Mouse (Mus musculus): ENCODE results near the gene Parp1. TPM values are rescaled to one million over a fixed set of nuclear protein-coding genes. Genes with fewer than 3 reads are reported as not detected.
"Not testable (repeated sequence)": the region's sequence is repeated elsewhere in the genome, so short reads cannot be mapped to it uniquely, and the experiment has no call there.

Gene Parp1
- polyA plus RNA-seq, 1 experiment from 2014 or later: 165 TPM

DNA sequence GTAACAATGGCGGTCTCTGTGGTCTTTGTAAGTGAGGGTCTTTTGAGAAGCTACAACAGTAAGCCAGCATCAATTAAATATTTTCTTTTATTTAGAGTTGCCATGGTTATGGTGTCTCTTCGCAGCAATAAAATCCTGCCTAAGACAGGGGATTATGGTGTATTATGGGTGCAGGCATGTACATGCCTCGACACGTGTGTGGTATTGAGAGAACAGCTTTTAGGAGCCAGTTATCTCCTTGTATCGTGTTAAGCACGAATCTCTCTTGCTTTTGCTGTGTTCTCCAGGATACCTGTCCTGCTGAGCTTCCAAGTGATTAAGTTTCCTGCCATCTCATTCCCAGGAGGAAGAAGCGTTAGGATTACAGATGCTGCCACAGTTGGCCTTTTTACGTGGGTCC lies 9.3 kb upstream of the Parp1 start:
- H3K4me1 ChIP-seq (ENCODE audit: insufficient read depth, low read length): no peaks in the 10 kb centered on the region
- no peaks in the 10 kb centered on the region for H3K36me3 ChIP-seq (ENCODE audit: insufficient read depth, low read length)
- no peak for ATAC-seq (ENCODE audit: low FRiP score, low TSS enrichment)
- H3K27ac ChIP-seq (ENCODE audit: low read length): no peak overlapping the region
- 78% methylated on average over 8 of the region's 8 CpGs for WGBS
- H3K9me3 ChIP-seq (ENCODE audit: low read length): no peaks in the 10 kb centered on the region
- H3K27me3 ChIP-seq (ENCODE audit: insufficient read depth, low read length): 0 out of 2 replicates have a peak, but pooled peaks cover 3% of the 10 kb centered on the region
- no peak overlapping the region for H3K4me2 ChIP-seq (replicated peaks; ENCODE audit: low read depth, low read length)
- no peak overlapping the region for H3K4me3 ChIP-seq (ENCODE audit: low read length)
- no peak overlapping the region for H3K9ac ChIP-seq (replicated peaks; ENCODE audit: low read length)

DNA sequence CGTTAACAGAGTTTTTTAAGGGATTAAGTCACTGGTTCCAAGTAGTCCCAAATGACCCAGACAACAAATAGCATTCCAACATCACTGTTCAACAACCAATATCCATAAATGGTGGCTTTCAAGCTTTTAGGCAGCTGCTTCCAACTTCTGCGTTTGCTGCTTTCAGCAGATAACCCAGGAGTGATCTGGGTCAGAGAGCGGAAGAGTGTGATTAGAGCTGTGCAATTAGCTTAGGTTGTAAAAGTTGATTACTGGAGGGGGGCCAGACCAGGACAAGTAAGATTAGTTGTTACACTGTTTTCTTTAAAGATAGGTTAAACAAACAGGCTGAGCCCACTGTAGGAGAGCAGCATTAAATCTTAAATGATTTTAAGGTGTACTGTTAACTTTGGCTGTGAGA lies 7.5 kb upstream of the Parp1 start:
- WGBS: 19% methylated on average over 3 of the region's 3 CpGs
- ATAC-seq (ENCODE audit: low FRiP score, low TSS enrichment): no peak

DNA sequence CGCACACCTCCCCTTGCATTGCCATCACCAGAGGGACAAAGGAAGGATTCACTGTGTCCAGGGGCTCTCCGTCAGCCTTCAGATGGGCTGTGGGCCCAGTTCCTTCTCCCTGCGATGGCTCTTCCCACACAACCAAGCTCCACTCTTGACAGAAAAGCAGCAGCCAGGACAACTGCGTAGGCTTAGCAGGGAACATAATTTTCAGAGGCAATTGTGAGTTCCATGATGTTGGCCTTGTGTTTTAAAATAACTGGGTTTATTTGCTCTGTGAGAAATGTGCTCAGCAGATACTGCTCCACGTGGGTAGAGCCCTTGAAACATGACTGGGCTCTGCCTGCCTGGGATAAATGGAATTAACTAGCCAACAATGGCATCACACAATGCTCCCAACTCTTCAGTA lies 3.8 kb upstream of the Parp1 start:
- WGBS: 85% methylated on average over 5 of the region's 5 CpGs
- ATAC-seq (ENCODE audit: low FRiP score, low TSS enrichment): no peak
- Histone ChIP-seq H3K27me3 (ENCODE audit: insufficient read depth, low read length) (peaks cover 3% of the 10 kb centered on the region; the same call in 1 of the 2 replicates), H3K9me3 (ENCODE audit: low read length) (no peaks in the 10 kb centered on the region), H3K36me3 (ENCODE audit: insufficient read depth, low read length) (no peaks in the 10 kb centered on the region), H3K4me1 (ENCODE audit: insufficient read depth, low read length) (peaks cover 3% of the 10 kb centered on the region), H3K27ac (ENCODE audit: low read length) (no peak overlapping the region), H3K4me2 (replicated peaks; ENCODE audit: low read depth, low read length) (no peak overlapping the region), H3K4me3 (ENCODE audit: low read length) (no peak overlapping the region), H3K9ac (replicated peaks; ENCODE audit: low read length) (no peak overlapping the region)

More for the DNA sequence above, 7.5 kb upstream of the Parp1 start:
- Histone ChIP-seq H3K4me2 (replicated peaks; ENCODE audit: low read depth, low read length) (no peak overlapping the region), H3K27me3 (ENCODE audit: insufficient read depth, low read length) (peaks cover 3% of the 10 kb centered on the region; the same call in 1 of the 2 replicates), H3K27ac (ENCODE audit: low read length) (no peak overlapping the region), H3K36me3 (ENCODE audit: insufficient read depth, low read length) (no peaks in the 10 kb centered on the region), H3K9ac (replicated peaks; ENCODE audit: low read length) (no peak overlapping the region), H3K4me1 (ENCODE audit: insufficient read depth, low read length) (no peaks in the 10 kb centered on the region), H3K4me3 (ENCODE audit: low read length) (no peak overlapping the region), H3K9me3 (ENCODE audit: low read length) (no peaks in the 10 kb centered on the region)

DNA sequence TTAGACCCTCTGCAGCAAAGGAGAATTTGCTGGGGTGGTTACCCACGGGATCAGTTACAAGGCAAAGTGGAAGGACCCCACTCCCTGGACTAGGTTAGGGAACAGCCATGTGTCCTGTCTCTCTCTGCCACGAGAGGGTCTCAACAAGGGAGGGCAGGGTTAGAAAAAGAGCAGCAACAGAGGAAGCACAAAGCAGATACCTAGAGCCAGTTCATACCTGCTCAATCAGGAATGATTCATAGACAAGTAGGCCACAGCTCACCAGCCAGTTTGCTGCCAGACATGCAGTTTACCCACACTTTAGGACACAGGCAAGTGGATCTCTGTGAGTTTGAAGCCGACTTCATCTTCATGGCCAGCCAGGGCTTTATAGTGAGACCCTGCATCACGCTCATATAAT lies 963 bp upstream of the Parp1 start:
- Histone ChIP-seq H3K4me1 (ENCODE audit: insufficient read depth, low read length) (peaks cover 21% of the 10 kb centered on the region), H3K27ac (ENCODE audit: low read length) (no peak overlapping the region), H3K9me3 (ENCODE audit: low read length) (no peaks in the 10 kb centered on the region), H3K4me3 (ENCODE audit: low read length) (no peak overlapping the region), H3K27me3 (ENCODE audit: insufficient read depth, low read length) (no peaks in the 10 kb centered on the region; the same call in 1 of the 2 replicates), H3K9ac (replicated peaks; ENCODE audit: low read length) (no peak overlapping the region), H3K36me3 (ENCODE audit: insufficient read depth, low read length) (peaks cover 3% of the 10 kb centered on the region; the same call in 1 of the 2 replicates), H3K4me2 (replicated peaks; ENCODE audit: low read depth, low read length) (no peak overlapping the region)
- 73% methylated on average over 4 of the region's 4 CpGs for WGBS
- no peak for ATAC-seq (ENCODE audit: low FRiP score, low TSS enrichment)

DNA sequence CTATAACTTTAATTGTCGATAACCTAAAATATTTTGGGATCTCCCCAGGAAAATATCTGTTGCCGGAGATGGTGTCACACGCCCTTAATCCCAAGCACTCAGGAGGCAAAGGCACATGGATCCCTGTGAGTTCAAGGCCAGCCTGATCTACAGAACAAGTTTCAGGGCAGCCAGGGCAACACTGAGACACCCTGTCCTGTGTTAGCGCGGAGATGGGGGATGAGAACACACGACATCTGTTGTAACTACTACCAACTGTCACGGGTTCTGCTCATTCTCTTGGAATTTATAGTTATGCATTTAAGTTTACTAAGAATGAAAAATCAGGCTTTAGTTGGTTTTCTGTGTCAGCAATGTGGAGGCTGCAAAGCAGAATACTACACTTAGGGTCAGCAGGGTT lies 476 bp upstream of the Parp1 start:
- Histone ChIP-seq H3K4me2 (replicated peaks; ENCODE audit: low read depth, low read length) (peak overlapping the region; percentile 94), H3K27ac (ENCODE audit: low read length) (peak overlapping the region; percentile 44; the same call in 1 of the 2 replicates), H3K4me1 (ENCODE audit: insufficient read depth, low read length) (peaks cover 21% of the 10 kb centered on the region), H3K9me3 (ENCODE audit: low read length) (no peaks in the 10 kb centered on the region), H3K4me3 (ENCODE audit: low read length) (peak overlapping the region; percentile 93), H3K9ac (replicated peaks; ENCODE audit: low read length) (peak overlapping the region; percentile 94), H3K36me3 (ENCODE audit: insufficient read depth, low read length) (peaks cover 5% of the 10 kb centered on the region), H3K27me3 (ENCODE audit: insufficient read depth, low read length) (no peaks in the 10 kb centered on the region; the same call in 1 of the 2 replicates)
- WGBS: 41% methylated on average over 7 of the region's 7 CpGs
- ATAC-seq (ENCODE audit: low FRiP score, low TSS enrichment): peak; percentile 37

DNA sequence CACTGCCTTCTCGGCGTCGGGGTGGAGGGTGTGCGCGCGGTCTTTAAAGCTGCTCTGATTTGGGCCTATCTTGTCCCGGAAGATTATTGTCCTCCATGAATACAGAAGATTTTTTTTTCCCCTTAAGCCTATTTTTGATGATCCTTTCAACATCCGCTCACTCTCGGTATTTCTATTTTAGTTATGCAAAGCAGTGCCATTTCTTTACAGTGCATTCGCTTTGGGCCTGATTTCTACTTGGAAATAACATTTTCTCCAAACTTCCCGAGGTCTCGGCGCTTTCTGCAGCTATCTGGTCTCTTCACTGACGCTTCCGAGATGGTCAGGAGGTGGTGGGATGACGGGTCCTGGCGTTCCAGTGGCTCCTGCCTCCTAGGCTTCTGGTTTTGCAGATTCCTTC lies 729 bp downstream of the Parp1 start:
- peak overlapping the region; percentile 95 for H3K27ac ChIP-seq (ENCODE audit: low read length)
- 0 out of 2 replicates have a peak, but pooled peaks cover 8% of the 10 kb centered on the region for H3K9me3 ChIP-seq (ENCODE audit: low read length)
- H3K27me3 ChIP-seq (ENCODE audit: insufficient read depth, low read length): no peaks in the 10 kb centered on the region; the same call in 1 of the 2 replicates
- peak overlapping the region; percentile 93 for H3K4me3 ChIP-seq (ENCODE audit: low read length)
- H3K36me3 ChIP-seq (ENCODE audit: insufficient read depth, low read length): peaks cover 14% of the 10 kb centered on the region
- 0% methylated on average over 17 of the region's 17 CpGs for WGBS
- peaks cover 21% of the 10 kb centered on the region for H3K4me1 ChIP-seq (ENCODE audit: insufficient read depth, low read length)
- H3K9ac ChIP-seq (replicated peaks; ENCODE audit: low read length): peak overlapping the region; percentile 94
- no peak; the same call in 1 of the 2 replicates for ATAC-seq (ENCODE audit: low FRiP score, low TSS enrichment)
- H3K4me2 ChIP-seq (replicated peaks; ENCODE audit: low read depth, low read length): peak overlapping the region; percentile 94

DNA sequence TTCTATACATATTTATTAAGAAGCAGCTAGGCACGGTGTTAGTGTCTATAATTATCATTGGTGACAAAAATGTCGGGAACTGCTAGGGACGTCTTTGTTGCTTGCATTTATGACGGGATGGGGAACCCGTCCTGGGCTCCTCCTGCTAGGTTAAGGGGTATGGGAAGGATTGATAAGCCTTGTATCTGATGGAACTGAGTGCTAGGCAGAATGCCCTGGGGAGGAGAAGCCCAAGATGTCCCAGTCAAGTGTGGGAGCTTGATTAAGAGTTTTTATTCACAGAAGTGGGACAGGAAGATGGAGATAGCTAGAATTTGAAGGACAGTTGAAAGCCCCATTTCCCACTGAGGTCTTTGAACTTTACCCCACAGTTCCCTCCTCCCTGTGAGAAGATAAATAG lies 1.5 kb downstream of the Parp1 start:
- peak overlapping the region; percentile 94 for H3K9ac ChIP-seq (replicated peaks; ENCODE audit: low read length)
- no peak for ATAC-seq (ENCODE audit: low FRiP score, low TSS enrichment)
- no peak overlapping the region for H3K27ac ChIP-seq (ENCODE audit: low read length)
- H3K4me3 ChIP-seq (ENCODE audit: low read length): peak overlapping the region; percentile 93
- H3K9me3 ChIP-seq (ENCODE audit: low read length): 0 out of 2 replicates have a peak, but pooled peaks cover 8% of the 10 kb centered on the region
- 9% methylated on average over 5 of the region's 5 CpGs for WGBS
- H3K4me2 ChIP-seq (replicated peaks; ENCODE audit: low read depth, low read length): peak overlapping the region; percentile 94
- peaks cover 21% of the 10 kb centered on the region for H3K4me1 ChIP-seq (ENCODE audit: insufficient read depth, low read length)
- peaks cover 16% of the 10 kb centered on the region for H3K36me3 ChIP-seq (ENCODE audit: insufficient read depth, low read length)
- H3K27me3 ChIP-seq (ENCODE audit: insufficient read depth, low read length): no peaks in the 10 kb centered on the region; the same call in 1 of the 2 replicates

DNA sequence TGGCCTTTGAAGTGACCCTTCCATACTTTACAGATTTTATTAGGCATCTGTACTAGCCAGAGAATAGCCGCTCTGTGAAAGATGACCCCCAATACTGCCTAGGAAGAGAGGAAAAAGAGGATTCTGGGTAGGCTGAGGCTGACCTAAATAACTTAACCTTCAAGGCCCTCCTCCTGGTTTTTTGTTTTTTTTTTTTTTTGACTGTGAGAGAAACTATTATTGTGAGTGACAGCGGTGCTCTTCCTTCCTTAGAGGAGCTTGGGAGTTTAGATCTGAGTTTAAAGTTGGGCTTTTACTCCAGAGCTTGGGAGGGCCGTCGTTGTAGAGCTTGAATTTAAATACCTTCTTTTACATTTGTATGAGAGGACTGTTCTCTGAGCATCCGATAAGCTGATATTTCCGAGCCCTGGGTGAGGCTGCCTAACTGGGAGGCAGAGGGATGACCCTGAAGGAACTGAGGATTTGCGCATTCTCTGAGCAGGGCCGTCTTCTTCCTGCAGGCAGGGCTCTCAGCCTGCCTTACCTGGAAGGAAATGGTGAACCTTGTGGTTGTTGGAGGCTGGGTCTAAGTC lies 2.4 kb downstream of the Parp1 start:
- H3K36me3 ChIP-seq (ENCODE audit: insufficient read depth, low read length): peaks cover 18% of the 10 kb centered on the region

DNA sequence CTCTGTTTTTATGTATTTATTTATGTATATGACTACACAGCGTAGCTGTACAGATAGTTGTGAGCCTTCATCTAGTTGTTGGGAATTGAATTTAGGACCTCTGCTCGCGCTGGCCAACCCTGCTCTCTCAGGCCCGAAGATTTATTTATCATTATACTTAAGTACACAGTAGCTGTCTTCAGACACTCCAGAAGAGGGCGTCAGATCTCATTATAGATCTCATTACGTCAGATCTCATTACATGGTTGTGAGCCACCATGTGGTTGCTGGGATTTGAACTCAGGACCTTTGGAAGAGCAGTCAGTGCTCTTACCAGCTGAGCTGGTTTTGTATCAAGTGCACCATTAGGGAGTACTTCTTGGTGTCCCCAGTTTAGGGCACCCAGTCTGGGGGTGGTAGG lies 3.0 kb downstream of the Parp1 start:
- WGBS: 86% methylated on average over 6 of the region's 6 CpGs
- not testable (repeated sequence) for H3K9me3 ChIP-seq (ENCODE audit: low read length); ATAC-seq (ENCODE audit: low FRiP score, low TSS enrichment); H3K27me3 ChIP-seq (ENCODE audit: insufficient read depth, low read length); H3K4me3 ChIP-seq (ENCODE audit: low read length); H3K27ac ChIP-seq (ENCODE audit: low read length); H3K9ac ChIP-seq (replicated peaks; ENCODE audit: low read length); H3K4me2 ChIP-seq (replicated peaks; ENCODE audit: low read depth, low read length)
- H3K4me1 ChIP-seq (ENCODE audit: insufficient read depth, low read length): peaks cover 21% of the 10 kb centered on the region
- H3K36me3 ChIP-seq (ENCODE audit: insufficient read depth, low read length): peaks cover 18% of the 10 kb centered on the region

More for the DNA sequence above, 2.4 kb downstream of the Parp1 start:
- 63% methylated on average over 8 of the region's 8 CpGs for WGBS
- no peak overlapping the region for H3K27ac ChIP-seq (ENCODE audit: low read length)
- H3K4me2 ChIP-seq (replicated peaks; ENCODE audit: low read depth, low read length): peak overlapping the region; percentile 94; the same call in 1 of the 2 replicates
- no peak for ATAC-seq (ENCODE audit: low FRiP score, low TSS enrichment)
- 0 out of 2 replicates have a peak, but pooled peaks cover 8% of the 10 kb centered on the region for H3K9me3 ChIP-seq (ENCODE audit: low read length)
- H3K27me3 ChIP-seq (ENCODE audit: insufficient read depth, low read length): no peaks in the 10 kb centered on the region
- peaks cover 21% of the 10 kb centered on the region for H3K4me1 ChIP-seq (ENCODE audit: insufficient read depth, low read length)
- H3K4me3 ChIP-seq (ENCODE audit: low read length): no peak overlapping the region
- H3K9ac ChIP-seq (replicated peaks; ENCODE audit: low read length): no peak overlapping the region

DNA sequence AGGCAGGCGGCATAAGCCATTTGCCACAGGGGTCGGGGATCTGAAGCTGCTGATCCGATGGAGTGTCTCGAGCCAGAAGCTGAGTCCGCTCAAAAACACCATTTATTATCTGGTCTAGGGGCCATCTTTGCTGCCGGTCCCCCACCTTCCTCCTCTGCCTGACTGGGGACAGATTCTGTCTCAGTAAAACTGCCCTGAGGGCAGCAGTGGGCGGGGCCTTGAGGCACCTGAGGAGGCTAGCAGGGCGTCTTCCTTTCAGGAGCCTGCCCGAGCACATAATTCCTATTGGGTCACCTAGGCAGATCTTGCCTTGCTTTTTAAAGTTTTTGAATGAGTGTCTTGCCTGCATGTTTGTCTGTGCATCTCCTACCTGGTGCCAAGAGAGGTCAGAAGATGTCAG lies 3.4 kb downstream of the Parp1 start:
- Histone ChIP-seq H3K27ac (ENCODE audit: low read length) (no peak overlapping the region), H3K4me3 (ENCODE audit: low read length) (no peak overlapping the region), H3K9me3 (ENCODE audit: low read length) (0 out of 2 replicates have a peak, but pooled peaks cover 8% of the 10 kb centered on the region), H3K9ac (replicated peaks; ENCODE audit: low read length) (no peak overlapping the region), H3K36me3 (ENCODE audit: insufficient read depth, low read length) (peaks cover 18% of the 10 kb centered on the region), H3K4me1 (ENCODE audit: insufficient read depth, low read length) (peaks cover 21% of the 10 kb centered on the region), H3K4me2 (replicated peaks; ENCODE audit: low read depth, low read length) (no peak overlapping the region), H3K27me3 (ENCODE audit: insufficient read depth, low read length) (no peaks in the 10 kb centered on the region)
- 87% methylated on average over 9 of the region's 9 CpGs for WGBS
- ATAC-seq (ENCODE audit: low FRiP score, low TSS enrichment): no peak

All from kidney, embryonic 16.5 days (tissue).